Mouse (Mus musculus): ENCODE measurements around the gene 9430015G10Rik.

9430015G10Rik gene

DNA sequence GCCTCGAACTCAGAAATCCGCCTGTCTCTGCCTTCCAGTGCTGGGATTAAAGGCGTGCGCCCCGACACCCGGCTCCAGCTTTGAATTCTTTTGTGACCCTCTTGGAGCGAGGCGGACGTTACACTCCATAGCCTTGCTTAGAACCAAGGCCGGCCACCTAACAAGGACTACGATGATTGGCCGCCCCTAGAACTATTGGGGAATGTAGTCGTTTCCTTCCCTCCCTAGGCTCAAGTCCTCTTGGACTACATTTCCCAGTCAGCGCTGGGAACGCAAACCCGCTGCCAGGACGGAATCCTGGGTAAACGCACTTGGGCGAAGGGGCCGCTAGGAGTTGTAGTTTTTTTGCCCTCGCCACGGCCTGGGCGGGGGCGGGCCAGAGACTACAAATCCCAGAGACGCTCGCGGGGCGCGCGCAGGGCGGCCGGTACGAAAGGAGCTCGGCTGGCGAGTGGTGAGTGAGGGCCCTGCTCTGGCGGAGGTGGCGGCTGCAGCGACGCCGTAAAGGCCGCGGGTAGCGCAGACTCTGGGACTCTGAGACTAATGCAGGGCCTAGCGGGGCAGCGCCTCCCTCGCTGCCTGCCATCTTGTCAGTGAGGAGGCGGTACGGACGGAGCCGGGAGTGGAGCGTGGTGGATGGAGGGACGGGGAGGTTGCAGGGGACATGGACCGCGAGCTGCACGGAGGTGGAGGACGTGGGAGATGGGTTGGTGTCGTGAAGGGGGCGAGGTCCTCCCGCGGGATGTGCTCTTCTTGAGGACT is at the start of gene 9430015G10Rik:
Gene 9430015G10Rik (plus strand): TSS at position 413 of the 762 bp plus-strand sequence.
- DNase-seq (ENCODE audit: low read depth, low spot score): peak; percentile 99

DNA sequence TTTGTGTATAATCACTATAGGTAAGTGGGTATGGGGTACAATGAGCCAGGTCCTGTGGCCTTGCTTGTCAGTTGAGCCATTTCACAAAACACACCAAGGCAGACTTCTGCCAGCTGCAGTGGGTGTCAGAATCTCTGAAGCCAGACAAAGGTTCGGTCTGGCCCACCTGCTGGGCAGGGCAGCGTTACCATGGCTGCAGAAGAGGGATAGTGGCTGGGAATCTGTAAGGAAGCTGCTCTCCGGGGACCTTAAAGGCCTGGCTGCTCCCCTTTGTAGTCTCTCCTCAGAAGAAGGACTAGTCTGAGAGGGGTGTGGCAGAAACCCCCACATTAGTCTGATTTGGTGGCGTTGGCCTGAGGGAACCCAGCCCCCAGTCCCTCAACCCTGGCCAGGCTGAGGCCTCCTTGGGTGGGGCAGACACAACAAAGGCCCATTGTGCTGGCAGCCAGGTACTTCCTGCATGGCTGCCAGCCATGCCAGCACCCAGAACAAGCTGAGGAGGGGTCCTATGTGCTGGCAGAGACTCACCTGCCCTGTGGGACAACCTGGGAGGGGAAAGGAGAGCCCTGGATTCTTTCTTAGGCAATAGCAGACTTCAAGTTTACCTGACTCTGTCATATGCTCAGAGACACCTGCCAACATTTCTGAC is 45.8 kb upstream of the 9430015G10Rik start:
- no peak for DNase-seq (ENCODE audit: low read depth, low spot score)

DNA sequence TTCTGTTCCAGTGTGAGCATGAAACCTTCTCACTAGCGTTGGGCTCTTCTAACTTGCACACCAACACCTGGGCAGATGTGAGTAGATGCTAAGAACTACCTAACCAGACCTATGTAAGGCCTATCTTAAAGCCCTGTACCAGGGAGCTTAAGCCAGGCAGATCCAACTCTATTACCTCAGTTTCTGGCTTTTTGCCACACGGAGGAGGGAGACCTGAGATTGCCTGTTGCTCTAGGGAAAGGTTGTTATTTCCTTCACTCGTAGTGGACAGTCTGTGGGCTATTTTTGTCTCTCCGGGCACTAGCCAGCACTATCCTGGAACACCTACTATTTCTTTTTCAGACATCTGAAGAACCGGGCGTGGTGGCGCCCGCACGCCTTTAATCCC is 45.3 kb upstream of the 9430015G10Rik start:
- DNase-seq (ENCODE audit: low read depth, low spot score): no peak

DNA sequence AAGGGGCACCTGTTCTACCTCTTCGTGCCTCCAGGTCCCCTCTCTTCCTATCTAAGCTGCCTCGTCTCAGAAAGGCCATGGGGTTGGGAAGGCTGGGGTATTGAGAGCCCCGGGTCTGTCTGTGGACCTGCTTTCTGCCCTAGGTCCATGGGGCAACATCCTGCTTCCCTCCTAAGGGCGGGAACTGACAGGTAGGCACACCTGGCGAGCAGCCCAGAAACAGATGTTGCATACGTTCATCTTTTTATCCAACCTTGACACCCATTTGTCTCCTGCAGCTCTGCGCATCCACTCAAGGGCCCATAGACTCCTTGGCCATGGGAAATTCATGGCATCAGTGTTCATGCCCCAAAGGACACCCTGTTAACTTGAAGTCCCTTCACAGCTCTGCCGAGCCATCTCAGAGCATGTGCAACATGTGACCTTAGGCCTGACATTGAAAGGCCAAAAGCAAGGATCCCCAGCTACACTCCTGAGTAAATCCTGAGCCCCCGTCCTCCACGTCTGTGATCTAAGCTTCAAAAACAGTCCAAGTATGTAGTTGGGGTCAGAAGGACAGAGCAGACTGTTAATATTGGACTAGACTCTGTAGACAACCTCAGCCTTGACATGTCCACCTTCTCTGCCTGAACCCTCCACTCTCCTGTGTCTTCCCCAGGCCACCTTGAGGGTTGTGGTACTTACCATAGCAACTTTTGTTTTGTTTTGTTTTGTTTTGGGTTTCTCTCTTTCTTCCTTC is 44.5 kb upstream of the 9430015G10Rik start:
- DNase-seq (ENCODE audit: low read depth, low spot score): no peak

DNA sequence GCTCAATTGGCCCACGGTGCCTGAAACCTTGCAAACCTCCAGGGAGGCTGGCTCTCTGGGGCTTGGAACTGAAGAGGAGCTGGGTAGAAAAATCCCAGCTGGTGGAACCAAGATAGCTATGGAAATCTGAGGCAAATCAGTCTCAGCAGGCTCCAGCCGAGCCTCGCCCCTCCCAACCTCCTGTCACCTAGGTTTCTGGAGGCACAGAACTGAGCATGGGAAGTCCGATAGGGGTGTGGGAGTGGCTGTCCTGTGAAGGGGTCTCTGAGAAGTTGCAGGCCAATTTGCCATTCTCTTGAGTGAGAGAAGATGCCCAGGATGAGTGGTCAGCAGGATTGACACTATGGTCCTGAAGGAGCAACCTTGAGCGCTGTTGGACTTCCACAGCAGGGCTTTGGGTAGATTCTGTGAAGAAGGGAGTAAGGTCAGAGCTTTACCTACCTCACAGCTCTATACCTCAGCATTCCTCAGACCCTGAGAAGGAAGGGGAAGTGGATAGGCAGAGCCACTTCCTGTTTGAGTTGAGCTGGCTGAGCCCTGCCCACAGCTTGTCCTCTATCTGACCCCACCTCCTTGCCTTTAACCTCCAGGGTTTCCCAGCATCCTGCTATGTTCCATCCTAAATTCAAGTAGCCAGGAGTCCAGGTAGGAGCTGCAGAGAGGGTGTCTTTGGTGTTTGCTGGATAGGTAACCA is 42.4 kb upstream of the 9430015G10Rik start:
- no peak for DNase-seq (ENCODE audit: low read depth, low spot score)

DNA sequence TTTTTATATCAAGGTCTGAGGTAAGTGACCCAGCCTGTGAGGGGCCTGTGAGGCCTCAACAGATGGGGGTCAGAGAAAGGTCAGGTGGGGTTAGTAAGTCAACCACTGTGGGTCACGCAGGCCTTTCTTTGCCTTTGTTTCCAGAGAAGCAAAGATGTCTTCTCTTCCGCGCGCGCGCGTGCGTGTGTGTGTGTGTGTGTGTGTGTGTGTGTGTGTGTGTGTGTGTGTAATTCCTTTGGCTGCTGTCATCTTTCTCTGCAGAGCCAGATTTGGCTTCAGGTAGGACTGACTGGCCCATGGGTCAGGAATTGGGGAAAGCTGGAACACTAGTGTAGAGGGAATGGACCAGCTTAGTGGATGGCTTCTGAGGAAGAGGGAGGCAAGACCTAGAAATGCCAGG is 40.1 kb upstream of the 9430015G10Rik start:
- DNase-seq (ENCODE audit: low read depth, low spot score): no peak

DNA sequence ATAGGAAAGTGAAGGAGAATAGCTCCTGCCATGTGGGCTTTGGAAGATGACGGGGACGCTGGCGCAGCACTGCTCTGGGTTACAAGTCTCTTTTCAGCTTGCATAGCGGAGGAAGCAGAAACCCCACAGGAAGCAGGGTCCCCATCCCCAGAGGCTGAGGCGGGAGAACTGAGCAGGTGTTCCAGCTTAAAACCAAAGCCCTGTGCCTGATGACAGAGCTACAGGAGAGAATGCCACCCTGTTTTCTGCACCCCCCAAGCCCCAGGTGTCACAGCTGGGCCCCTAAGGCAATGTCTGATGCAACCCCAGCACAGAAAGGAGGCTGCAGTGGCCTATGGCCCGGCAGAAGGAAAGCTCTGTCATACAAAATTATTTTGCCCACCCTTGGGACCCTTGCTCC is 39.5 kb upstream of the 9430015G10Rik start:
- no peak for DNase-seq (ENCODE audit: low read depth, low spot score)

DNA sequence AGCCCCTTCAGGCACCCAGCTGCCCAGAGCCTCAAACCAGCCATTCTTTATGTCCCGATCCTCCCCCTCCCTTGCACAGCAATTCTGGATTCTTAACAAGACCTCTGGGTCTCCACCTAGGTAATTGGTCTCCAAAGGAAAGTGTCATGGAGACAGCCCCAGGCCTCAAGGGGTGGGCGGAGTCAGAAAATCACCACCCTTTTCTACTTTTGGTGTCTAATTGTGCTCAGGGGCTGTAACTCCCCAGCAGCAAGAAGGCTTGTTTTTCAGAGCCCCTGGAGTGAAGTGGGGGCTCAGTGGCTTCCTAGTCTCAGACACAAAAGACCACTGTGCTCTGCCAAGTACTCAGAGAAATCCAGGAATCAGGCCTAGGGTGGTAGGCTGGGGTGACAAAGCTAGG is 39.1 kb upstream of the 9430015G10Rik start:
- DNase-seq (ENCODE audit: low read depth, low spot score): no peak

DNA sequence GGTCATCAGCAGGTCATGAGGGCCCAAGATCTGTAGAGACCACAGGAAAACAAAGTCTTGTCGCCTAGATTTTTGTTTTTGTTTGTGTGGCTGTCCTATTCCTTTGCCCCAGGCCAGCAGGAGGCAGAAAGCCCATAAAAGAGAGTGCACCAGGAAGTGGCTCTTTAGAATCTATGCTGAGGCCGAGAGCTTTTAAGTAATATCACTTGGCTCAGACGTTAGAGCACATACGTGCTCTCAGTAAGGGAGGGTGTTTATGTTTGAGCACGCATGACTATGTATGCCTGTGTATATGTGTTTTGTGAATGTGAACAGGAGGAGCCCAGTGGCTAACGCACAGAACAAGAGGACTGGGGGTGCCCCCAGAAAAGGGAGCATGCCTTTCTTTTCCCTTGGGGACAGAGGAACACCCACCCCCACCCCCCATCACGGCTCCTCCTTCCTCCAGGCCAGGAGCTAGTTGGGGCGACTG is 32.8 kb upstream of the 9430015G10Rik start:
- DNase-seq (ENCODE audit: low read depth, low spot score): no peak

DNA sequence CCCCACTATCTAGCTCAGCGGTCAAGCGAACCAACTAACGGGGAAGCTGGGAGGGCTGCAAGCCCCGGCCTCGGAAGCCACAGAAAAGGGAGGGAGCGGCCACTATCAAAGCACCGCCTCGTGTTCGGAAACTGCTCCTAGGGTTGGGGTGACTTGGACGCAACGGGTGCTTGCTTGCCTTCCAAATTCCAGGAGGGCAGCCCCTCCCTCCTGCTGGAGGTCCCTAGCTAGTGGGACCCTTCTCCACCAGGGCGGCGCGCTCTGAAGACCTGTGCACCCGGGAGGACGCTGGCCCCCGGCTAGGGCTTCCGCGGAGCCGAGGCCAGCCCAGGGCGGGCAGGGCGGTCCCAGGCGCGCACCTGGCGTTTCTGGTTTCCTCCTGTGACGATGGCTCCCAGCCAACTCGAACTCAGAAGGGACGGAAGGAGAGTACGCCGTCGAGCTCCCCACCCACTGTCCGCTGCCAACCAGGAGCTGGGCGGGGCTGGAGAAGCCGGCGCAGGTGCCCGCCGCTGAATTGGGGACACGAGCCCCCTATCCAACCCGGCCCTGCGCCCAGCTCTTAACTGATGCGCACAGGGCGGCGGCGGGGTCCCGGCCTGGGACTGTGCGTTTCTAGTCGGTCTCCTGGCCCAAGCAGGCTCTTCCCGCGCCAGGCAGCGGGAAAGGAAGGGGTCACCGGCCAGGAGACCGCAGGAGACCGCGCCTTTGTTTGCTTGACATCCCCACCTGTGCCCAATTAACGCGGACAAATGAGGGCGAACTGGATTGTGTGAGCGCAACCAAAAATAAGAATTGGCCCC is 32.1 kb upstream of the 9430015G10Rik start:
- DNase-seq (ENCODE audit: low read depth, low spot score): peak; percentile 22

DNA sequence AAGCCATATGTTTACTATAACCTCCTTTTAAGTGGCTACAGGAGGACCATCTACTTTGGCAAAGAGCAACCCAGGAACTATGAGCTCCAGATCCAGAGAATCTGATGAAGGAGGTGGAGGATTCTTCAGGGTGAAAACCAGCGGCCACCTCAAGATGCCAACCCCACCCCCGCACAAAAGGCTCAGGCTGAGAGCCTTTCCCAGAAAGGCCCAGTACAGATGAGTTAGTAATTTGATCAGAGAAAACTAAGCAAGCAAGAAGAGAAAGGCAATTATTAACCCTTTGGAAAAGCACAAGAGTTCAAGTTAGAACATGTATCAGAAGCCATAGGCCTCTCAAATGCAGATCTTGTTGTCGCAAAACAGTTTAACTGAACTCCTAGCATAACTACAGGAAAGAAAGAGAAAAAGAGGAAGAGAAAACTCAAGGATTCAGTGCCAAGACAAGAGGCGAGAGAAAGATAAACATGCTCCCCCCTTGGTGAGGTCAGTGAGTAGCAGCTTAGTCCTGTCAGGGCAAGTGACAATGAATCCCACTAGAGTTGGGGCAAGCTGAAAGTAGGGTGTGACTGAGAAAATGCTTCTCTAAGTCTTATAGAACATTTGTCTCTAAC is 27.1 kb upstream of the 9430015G10Rik start:
- no peak for DNase-seq (ENCODE audit: low read depth, low spot score)

DNA sequence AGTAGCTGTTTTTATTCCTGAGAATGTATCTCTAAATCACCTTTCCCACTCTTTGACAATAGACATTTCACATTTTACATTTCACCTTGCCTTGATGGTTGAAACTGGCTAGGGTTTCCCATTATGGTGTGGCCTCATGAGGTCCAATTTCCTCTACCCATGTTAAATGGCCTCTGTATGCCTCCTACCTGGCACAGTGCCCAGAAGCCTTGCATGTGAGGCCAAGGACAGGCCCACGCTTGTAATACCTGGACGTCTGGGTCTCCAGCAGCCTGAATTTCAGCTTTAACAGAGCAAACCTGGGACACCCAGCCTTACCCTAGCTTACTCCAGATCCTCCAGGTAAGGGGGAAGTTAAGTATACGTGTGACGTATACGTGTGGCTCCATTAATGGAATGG is 26.4 kb upstream of the 9430015G10Rik start:
- DNase-seq (ENCODE audit: low read depth, low spot score): no peak

DNA sequence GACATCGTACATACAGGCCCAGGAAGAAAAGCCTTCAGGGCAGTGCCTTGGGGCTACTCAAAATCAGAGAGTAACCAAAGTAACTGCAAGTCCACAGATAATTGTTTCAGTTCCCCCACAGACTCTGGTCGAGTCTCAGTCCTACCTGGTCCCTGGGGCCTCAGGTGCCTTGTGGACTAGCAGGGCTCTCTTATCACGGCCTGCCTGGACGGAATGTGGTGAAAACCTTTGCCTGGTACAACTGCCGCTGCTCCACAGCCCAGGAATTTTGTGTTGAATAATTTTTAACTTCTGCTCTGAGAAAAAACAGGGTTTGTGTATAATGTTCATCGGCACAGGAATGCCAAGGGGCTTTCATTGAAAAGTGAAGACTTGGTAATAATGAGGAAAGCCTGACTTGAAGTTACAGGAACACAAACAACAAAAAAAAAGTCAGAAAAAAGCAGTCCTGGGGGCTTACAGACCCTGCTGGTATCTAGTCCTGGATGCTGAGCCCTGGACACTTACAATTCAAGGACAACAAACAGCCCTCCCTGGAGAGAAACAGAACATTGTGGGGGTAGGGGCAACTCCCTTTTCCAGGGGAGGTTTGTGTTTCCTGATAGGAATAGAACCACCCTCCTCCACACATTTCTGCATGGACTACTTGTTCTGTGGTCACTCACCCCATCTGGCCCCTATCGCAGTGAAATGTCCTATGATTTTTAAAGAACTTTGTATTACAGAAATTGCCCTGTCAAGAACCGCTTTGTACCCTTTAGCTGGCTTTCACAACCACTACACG is 25.5 kb upstream of the 9430015G10Rik start:
- DNase-seq (ENCODE audit: low read depth, low spot score): no peak

DNA sequence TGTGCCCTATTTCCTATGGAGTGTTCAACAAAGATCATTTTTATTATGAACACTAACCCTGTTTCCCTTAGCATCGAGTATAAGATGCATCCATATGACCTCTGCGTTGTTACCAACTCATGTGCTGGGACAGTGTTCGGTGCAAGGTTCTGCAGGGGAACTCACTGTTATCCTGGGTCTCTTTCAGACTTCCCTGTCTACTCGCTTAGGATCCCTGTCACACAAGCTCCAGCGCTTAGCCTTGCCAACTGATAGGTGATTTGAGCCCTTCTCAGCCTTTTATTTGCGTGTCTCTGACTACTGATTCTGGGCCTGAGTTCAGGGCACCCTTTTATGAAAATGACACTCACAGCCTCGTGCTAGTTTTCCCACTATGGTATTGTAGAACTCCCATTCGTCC is 24.5 kb upstream of the 9430015G10Rik start:
- DNase-seq (ENCODE audit: low read depth, low spot score): no peak

DNA sequence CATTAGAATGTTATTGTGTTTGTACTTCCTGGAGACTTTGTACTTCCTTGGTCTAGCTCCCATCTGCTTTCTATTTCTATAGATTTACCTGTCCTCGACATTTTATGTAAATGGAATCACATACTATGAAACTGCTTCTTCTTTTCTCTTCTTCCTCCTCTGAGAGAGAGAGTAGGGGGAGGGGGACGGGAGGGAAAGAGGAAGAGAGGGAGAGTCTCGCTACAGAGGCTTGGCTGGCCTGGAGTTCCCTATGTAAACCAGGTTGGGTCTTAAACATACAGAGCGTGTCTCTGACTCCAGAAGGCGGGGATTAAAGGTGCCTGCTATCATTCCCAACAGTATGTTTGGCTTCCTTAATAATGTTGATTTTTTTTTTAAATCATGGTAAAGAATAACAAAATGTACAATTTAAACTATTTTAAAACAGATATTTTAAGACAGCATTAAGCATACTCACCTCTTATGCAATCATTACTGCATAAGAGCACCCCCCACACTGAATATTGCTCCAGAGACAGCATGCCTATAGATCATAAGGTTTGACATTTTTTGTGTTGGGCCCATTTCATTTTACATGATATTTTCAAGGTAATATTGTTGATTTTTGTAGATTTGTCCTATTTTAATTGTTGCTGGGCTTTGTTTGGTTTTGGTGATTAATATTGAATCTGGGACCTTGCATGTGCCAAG is 22.2 kb upstream of the 9430015G10Rik start:
- no peak for DNase-seq (ENCODE audit: low read depth, low spot score)

DNA sequence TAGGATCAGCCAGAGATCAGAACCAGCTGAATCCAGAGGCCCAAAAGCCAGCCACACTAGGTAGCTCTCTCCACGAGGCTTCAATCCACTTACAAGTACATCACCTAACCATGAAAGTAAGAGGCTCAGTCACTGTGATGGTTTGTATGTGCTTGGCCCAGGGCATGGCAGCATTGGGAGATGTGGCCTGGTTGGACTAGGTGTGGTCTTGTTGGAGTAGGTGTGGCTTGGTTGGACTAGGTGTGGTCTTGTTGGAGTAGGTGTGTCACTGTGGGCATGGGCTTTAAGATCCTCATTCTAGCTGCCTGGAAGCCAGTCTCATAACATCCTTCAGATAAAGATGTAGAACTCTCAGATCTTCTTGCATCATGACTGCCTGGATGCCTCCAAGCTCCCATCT is 18.5 kb upstream of the 9430015G10Rik start:
- DNase-seq (ENCODE audit: low read depth, low spot score): no peak

DNA sequence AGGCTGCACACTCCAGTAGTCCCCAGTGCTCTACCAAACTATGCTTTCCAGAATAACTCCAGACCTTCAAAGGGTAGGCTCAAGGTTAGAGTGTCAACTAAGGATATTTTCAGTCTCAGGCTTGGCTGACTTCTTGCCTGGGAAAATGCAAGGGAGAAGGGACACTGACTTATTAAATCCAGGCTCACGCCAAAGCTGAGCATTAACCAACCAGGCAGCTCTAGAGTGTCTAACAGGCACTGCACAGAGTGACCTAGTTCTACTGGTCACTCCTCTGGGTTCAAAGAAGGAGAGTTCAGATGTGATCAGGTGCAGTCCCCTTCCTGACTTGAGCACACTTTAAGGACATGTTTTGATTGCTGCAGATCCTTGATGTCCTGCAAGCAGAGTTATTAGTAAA is 17.0 kb upstream of the 9430015G10Rik start:
- no peak for DNase-seq (ENCODE audit: low read depth, low spot score)

DNA sequence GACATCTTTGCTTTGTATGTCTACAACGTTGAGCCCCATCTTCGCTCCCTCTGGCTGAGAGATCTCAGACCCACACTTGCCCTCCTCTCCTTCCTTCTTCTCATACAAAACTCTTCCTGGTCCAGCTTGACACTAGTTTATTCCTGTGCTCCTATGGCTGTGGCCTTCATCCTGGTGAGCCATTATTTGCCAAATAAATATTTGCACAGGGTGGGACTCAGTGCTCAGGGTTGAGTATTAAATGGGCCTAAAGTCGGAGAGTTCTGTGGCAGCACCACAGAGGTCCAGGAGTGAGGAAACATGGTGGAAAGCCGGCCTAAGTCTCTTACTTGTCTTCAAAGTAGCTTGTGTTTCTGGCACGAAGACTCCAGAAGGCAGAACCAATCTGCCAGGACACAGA is 16.0 kb upstream of the 9430015G10Rik start:
- no peak for DNase-seq (ENCODE audit: low read depth, low spot score)

DNA sequence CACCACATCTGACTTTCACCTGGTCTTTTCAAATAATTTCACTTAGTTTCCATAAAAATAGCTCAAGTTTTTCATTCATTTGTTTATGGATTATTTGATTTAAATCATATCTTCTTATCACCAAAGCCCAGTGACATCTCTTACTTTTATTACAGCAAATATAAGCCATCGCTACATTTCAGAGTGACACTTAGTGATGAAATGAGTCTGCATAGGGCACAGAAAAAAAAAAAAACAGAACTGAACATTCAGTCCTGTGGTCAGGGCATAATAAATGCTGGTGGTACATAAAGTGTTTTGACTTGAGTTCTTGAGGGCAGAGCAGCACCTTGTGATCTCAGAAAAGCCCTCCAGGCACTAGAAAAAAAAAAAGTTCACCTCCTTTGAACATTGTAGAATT is 13.6 kb upstream of the 9430015G10Rik start:
- DNase-seq (ENCODE audit: low read depth, low spot score): no peak
